ENCODE assay signal across 8 mouse cellular contexts in the genomic region with DNA sequence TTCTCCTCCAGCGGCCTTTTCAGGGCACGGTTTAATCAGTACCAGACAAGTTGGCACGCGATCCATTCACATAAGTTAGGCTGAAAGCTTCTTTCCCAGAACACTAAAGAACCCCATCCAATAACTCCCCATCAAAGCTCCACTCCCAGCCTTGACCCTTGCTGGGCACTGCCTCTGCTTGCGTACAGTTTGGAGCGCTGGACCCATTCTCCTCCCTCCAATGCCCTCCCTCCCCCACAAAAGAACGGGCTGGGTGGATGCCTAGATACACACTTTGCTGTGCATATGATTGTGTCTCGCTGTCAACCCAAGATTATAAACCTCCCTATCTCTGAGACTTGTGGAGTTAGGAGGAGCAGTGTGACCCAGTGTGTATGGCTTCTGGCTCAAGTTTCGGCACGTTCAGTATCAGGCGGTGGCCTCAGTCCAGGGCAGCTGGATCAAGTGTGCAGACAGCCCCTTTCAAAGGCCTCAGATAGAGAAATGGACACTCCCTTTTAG.
DNase-seq lines count a peak whose midpoint lies in the region; ATAC-seq and TF ChIP-seq lines count a peak whose summit lies in the region.

No protein-coding gene starts in this region.

- ATAC-seq in forebrain, embryonic 11.5 days (replicated peaks; ENCODE audit: low FRiP score), result 0 out of 2 replicates have a peak, but pooled peaks have one; percentile 18
- no peak for ATAC-seq in forebrain, embryonic 16.5 days
- 0 out of 2 replicates have a peak, but pooled peaks have one; percentile 11 for ATAC-seq in liver, embryonic 12.5 days
- peak; percentile 62 for ATAC-seq in stomach, postnatal 0 days (ENCODE audit: low FRiP score, low TSS enrichment)
- no peak for ATAC-seq in CD4-positive, CD25-positive, alpha-beta regulatory T cell, adult 4 months

- H3K4me2 ChIP-seq in forebrain, embryonic 11.5 days (ENCODE audit: low read depth, low read length, severe bottlenecking), result no peak overlapping the region
- H3K4me2 ChIP-seq in forebrain, embryonic 16.5 days (ENCODE audit: low read length), result no peak overlapping the region
- no peak overlapping the region for H3K4me2 ChIP-seq in liver, embryonic 12.5 days
- H3K4me2 ChIP-seq in stomach, postnatal 0 days (replicated peaks; ENCODE audit: low read depth), result no peak overlapping the region

- no peak overlapping the region for H3K9ac ChIP-seq in forebrain, embryonic 11.5 days (ENCODE audit: low read length)
- no peak overlapping the region for H3K9ac ChIP-seq in forebrain, embryonic 16.5 days (replicated peaks; ENCODE audit: low read depth, low read length)
- no peak overlapping the region for H3K9ac ChIP-seq in liver, embryonic 12.5 days
- H3K9ac ChIP-seq in stomach, postnatal 0 days (ENCODE audit: low read length), result no peak overlapping the region

- DNase-seq in forebrain, embryonic 11.5 days (ENCODE audit: low spot score), result no peak
- peak; percentile 25 to 45 for DNase-seq in adrenal gland, adult 18-20 months (ENCODE audit: low spot score in 2 of 2)
- peak; percentile 71 for DNase-seq in heart, embryonic 10.5 days (ENCODE audit: low spot score)
- DNase-seq in stomach, postnatal 0 days (ENCODE audit: low spot score), result no peak
- no peak for DNase-seq in layer of hippocampus, adult 9-10 months (ENCODE audit: low spot score)

- TF ChIP-seq EP300 in stomach, postnatal 0 days (optimal IDR thresholded peaks at IDR 0.05), result no peak

- no peaks in the 10 kb centered on the region; the same call in 1 of the 2 replicates for H3K36me3 ChIP-seq in forebrain, embryonic 11.5 days (ENCODE audit: control insufficient read depth, insufficient read depth, low read length)
- H3K36me3 ChIP-seq in forebrain, embryonic 16.5 days (ENCODE audit: control insufficient read depth, insufficient read depth), result no peaks in the 10 kb centered on the region
- H3K36me3 ChIP-seq in heart, embryonic 10.5 days, result peaks cover 11% of the 10 kb centered on the region; the same call in 1 of the 2 replicates
- H3K36me3 ChIP-seq in liver, embryonic 12.5 days, result peaks cover 62% of the 10 kb centered on the region
- 0 out of 2 replicates have a peak, but pooled peaks cover 3% of the 10 kb centered on the region for H3K36me3 ChIP-seq in stomach, postnatal 0 days (ENCODE audit: control insufficient read depth, insufficient read depth, low read length)

- no peak overlapping the region for H3K27ac ChIP-seq in forebrain, embryonic 11.5 days (ENCODE audit: low read depth, low read length)
- H3K27ac ChIP-seq in forebrain, embryonic 16.5 days (ENCODE audit: low read length), result no peak overlapping the region
- H3K27ac ChIP-seq in heart, embryonic 10.5 days, result peak overlapping the region; percentile 79; the same call in 1 of the 2 replicates
- peak overlapping the region; percentile 38 for H3K27ac ChIP-seq in liver, embryonic 12.5 days
- peak overlapping the region; percentile 73 for H3K27ac ChIP-seq in stomach, postnatal 0 days (replicated peaks)

- peaks cover 14% of the 10 kb centered on the region; the same call in 1 of the 2 replicates for H3K4me1 ChIP-seq in forebrain, embryonic 11.5 days (replicated peaks; ENCODE audit: control insufficient read depth, insufficient read depth, low read length)
- H3K4me1 ChIP-seq in forebrain, embryonic 16.5 days (replicated peaks; ENCODE audit: control insufficient read depth, insufficient read depth, low read length), result peaks cover 23% of the 10 kb centered on the region
- peaks cover 40% of the 10 kb centered on the region for H3K4me1 ChIP-seq in heart, embryonic 10.5 days
- peaks cover 30% of the 10 kb centered on the region for H3K4me1 ChIP-seq in liver, embryonic 12.5 days
- H3K4me1 ChIP-seq in stomach, postnatal 0 days (replicated peaks; ENCODE audit: control insufficient read depth, insufficient read depth), result peaks cover 2% of the 10 kb centered on the region; the same call in 1 of the 2 replicates

- H3K27me3 ChIP-seq in forebrain, embryonic 11.5 days (ENCODE audit: control insufficient read depth, insufficient read depth, low read length), result no peaks in the 10 kb centered on the region
- no peaks in the 10 kb centered on the region for H3K27me3 ChIP-seq in forebrain, embryonic 16.5 days (replicated peaks; ENCODE audit: control insufficient read depth, insufficient read depth, low read length)
- peaks cover 8% of the 10 kb centered on the region; the same call in 1 of the 2 replicates for H3K27me3 ChIP-seq in heart, embryonic 10.5 days (ENCODE audit: insufficient read depth, poor library complexity, severe bottlenecking)
- H3K27me3 ChIP-seq in liver, embryonic 12.5 days (replicated peaks), result no peaks in the 10 kb centered on the region
- no peaks in the 10 kb centered on the region for H3K27me3 ChIP-seq in stomach, postnatal 0 days (ENCODE audit: control insufficient read depth, insufficient read depth, low read length)

- TF ChIP-seq CTCF in stomach, postnatal 0 days (IDR thresholded peaks at IDR 0.05; ENCODE audit: low read depth), result no peak

- no peak overlapping the region for H3K4me3 ChIP-seq in forebrain, embryonic 11.5 days (ENCODE audit: low read depth, low read length)
- H3K4me3 ChIP-seq in forebrain, embryonic 16.5 days (replicated peaks; ENCODE audit: low read length), result no peak overlapping the region
- no peak overlapping the region for H3K4me3 ChIP-seq in heart, embryonic 10.5 days
- no peak overlapping the region for H3K4me3 ChIP-seq in liver, embryonic 12.5 days
- no peak overlapping the region for H3K4me3 ChIP-seq in stomach, postnatal 0 days (ENCODE audit: low read depth, low read length)

- H3K9me3 ChIP-seq in forebrain, embryonic 11.5 days (ENCODE audit: control insufficient read depth, low read length), result no peaks in the 10 kb centered on the region
- no peaks in the 10 kb centered on the region for H3K9me3 ChIP-seq in forebrain, embryonic 16.5 days (ENCODE audit: control insufficient read depth, low read length)
- no peaks in the 10 kb centered on the region for H3K9me3 ChIP-seq in heart, embryonic 10.5 days
- H3K9me3 ChIP-seq in liver, embryonic 12.5 days (replicated peaks), result no peaks in the 10 kb centered on the region
- H3K9me3 ChIP-seq in stomach, postnatal 0 days (ENCODE audit: control insufficient read depth, low read length), result no peaks in the 10 kb centered on the region

- 71% methylated on average over 11 of the region's 11 CpGs for WGBS in forebrain, embryonic 11.5 days
- 42% methylated on average over 11 of the region's 11 CpGs for WGBS in forebrain, embryonic 16.5 days
- 51% methylated on average over 11 of the region's 11 CpGs for WGBS in heart, embryonic 10.5 days
- 76% methylated on average over 11 of the region's 11 CpGs for WGBS in liver, embryonic 12.5 days (ENCODE audit: insufficient replicate concordance)
- 27% methylated on average over 11 of the region's 11 CpGs for WGBS in stomach, postnatal 0 days

Comparison
In these comparisons a context has a peak if more than half of its experiments do, and no peak if none do; other contexts are left out.
1. ATAC-seq: peak in forebrain, embryonic 11.5 days (single experiment), liver, embryonic 12.5 days (single experiment) and stomach, postnatal 0 days (single experiment); none in forebrain, embryonic 16.5 days (single experiment) and CD4-positive, CD25-positive, alpha-beta regulatory T cell, adult 4 months (single experiment).
2. DNase-seq: peak in adrenal gland, adult 18-20 months (2 of 2) and heart, embryonic 10.5 days (single experiment); none in forebrain, embryonic 11.5 days (single experiment), stomach, postnatal 0 days (single experiment) and layer of hippocampus, adult 9-10 months (single experiment).
3. H3K27ac ChIP-seq: peak in heart, embryonic 10.5 days (single experiment), liver, embryonic 12.5 days (single experiment) and stomach, postnatal 0 days (single experiment); none in forebrain, embryonic 11.5 days (single experiment) and forebrain, embryonic 16.5 days (single experiment).